Mouse (Mus musculus) CD4-positive naive resting alpha-beta T cell, adult 76 days (primary cell): Measurements from ENCODE around the gene Srp68. TPM values are rescaled to one million over a fixed set of nuclear protein-coding genes. Genes with fewer than 3 reads are reported as not detected.

Experiments
- total RNA-seq: library from RNA; stranded (reverse); gene quantifications from one replicate; pipeline ENCODE4 v1.2.4, GENCODE M21; 2023

Gene Srp68
- 63.1 TPM for total RNA-seq

DNA sequence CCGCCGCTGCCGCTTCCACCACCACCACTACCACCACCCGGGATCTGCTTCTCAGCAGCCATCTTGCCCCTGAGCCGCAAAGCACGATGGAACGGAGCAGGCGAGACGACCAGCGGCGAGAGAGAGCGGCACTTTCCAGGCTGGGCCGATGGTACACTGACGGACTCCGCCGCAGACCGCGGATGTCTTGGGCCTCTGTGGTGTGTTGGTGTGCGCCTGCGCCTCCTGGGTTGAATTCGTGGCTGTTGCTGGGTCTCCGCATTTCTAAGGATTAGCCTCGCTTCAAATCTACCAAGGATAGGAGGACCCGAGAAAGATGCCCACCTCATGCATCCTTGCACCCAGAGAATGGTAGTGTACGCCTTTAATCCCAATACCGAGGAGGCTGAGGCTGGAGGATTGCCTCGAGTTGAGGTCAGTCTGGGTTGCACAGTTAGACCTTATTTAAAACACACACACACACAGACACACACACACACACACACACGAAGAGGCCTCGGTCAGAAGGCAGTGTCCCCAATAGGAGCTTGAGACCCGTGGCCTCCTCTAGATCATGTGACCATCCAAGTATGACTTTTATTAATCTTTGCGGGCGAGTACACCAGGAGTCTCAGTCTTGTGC lies at the start of gene Srp68:
TSS of gene Srp68 (minus strand) at position 173 of the 622 bp plus-strand sequence.

DNA sequence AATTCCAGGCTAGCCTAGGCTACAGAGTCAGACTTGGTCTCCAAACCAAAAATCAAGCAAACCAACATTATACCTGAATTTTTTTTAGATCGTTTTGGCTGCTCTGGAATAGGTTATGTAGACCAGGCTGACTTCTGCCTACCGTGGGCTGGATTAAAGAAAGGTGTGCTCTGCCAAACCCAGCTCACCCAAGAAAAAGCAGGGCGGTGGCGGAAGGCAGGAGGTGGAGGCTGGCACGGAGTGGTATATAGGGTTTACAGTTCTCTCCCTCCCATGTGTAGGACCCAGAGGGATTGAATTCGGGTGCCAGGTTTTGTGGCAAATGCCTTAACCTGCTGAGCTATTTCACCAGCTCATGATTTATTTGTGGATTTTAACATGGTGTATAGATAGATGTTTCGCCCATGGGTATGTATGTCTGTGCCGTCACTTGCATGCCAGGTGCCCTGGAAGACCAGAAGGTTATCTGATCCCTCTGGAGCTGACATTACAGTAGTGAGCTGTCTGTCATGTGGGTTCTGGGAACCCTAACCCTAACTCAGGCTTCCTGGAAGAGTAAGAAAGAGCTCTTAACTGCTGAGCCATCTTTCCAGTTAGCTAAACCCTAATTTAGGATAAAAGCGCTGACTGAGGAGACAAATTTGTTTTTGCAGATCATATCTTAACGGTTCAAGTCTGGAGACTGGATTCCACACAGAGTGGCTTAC lies 33.2 kb upstream of the Srp68 start, which contains the start of gene Exoc7:
TSS of gene Exoc7 (minus strand) at position 215 of the 707 bp plus-strand sequence.

DNA sequence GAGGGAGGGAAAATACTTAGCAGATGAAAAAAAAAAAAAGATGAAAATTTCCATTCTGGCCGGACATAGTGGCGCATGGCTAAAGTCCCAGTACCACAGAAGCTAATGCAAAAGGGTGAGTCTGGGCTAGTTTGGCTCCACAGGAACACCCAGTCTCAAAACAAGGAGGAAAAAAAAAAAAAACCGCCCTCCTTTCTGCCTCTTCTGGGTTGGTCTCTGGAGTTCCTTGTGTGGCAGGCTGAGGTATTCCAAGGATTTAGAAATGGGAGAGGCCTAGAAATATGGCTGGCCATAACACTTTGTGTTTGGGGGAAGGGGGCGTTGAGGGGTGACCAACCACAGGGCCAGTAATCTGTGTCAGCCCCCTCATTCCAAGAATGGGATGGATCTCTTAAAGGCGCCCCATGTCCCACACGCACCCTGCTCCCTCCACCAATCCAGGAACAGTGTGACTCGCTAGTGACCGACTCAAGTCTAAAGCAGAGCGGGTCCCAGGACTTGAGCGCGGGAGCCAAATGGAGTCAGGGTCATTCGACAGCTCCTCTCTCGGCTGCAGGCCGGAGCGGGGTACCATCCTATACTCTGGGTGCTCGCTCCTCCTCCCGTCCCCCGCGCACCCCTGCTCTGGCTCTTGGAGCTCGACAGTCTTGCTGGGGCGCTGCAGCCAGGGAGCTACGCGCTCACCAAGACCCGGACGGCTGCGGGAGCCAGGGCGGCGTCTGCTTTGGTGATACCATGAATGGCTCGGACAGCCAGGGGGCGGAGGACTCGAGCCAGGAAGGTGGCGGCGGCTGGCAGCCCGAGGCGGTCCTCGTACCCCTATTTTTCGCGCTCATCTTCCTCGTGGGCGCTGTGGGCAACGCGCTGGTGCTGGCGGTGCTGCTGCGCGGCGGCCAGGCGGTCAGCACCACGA lies 7.0 kb upstream of the Srp68 start, which contains the start of gene Galr2:
TSS of gene Galr2 (plus strand) at position 189 of the 913 bp plus-strand sequence.

DNA sequence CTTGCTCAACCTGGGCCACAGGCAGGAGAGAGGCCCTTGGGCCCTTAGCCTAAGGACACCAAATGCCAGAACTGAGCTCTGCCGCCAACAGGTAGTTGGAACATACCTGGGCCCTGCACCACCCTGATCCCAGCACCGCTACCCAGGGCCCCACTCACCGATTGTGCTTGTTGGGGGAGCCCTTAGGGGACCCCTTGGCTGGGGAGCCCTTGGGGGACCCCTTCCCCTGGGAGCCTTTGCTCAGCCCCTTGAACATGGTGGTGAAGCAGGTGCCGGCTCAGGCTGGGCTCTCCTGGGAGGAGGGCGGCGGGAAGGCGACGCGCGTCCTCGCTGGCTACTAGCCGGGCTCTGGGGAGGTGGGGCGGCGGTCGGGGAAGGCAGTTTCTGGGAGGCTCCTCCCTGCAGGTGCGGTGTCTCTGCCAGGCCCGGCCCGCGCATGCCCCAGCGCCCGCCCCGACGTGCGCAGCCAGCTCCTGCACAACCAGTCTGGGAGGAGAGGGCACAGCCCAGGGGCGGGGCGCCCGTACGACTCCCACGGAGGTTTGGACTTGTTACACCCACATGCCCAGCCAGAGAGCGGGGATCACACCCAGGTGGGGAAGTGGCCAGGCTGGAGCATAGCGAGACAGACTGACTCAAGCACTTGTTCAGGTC lies 36.1 kb downstream of the Srp68 start, which contains the start of gene Evpl:
TSS of gene Evpl (minus strand) at position 336 of the 654 bp plus-strand sequence.

DNA sequence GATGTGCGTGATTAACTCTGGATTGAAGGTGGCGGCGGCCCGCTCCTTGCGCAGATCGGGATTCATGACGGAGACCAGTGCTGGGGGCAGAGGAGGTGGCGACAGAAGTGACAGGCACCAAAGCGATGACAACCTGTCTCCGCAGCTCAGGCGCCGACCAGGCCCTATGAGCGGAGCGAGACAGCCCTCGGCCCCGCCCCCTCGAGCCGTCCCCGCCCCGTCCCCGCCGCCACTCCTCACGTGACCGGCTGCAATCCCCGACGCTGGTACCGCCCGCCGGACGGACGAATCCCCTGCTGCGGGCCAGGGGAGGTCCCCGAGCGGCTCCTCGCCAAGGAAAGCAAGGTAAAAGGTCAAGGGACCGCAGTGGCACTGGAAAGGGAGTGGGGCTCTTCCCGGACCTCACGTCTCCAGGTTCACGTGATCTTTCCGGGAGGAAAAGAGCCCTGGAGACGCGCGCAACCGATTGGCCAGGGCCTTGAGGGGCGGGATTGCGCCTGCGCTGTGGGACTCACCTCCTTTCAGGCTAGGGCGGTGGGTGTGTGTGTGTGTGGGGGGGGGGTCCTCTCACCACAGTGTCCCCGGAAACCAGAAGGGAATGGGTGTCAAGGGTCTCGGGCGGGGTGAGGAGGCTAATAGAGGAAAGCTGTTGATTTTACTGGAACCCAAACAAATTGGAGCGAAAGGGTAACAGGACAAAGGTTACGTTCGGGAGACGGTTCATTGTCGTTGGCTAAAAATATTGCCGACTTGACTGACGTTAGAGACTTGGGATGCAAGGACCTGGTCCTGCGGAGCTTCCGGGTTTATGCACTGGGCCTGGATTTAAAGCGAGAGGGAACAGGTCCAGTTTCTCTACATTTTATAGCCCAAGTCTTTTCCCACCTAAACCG lies 75.1 kb downstream of the Srp68 start, which contains the start of the genes Ten1 and Acox1:
TSS of gene Ten1 (plus strand) at position 217 of the 893 bp plus-strand sequence.
TSS of gene Acox1 (minus strand) at position 407 of the 893 bp plus-strand sequence.

Other genes with a start within 250 kb of the Srp68 start
- gene H3f3b, start 246.3 kb downstream of the Srp68 start, total RNA-seq: 1,542 TPM
- 62.9 TPM for gene Unk, start 243.9 kb downstream of the Srp68 start, total RNA-seq
- 71.6 TPM for gene Unc13d, start 196.3 kb downstream of the Srp68 start, total RNA-seq
- gene Wbp2, start 187.2 kb downstream of the Srp68 start, total RNA-seq: 192 TPM
- 0.73 TPM for gene Trim47, start 147.0 kb downstream of the Srp68 start, total RNA-seq
- gene Trim65, start 143.1 kb downstream of the Srp68 start, total RNA-seq: 30.5 TPM
- gene Mrpl38, start 135.3 kb downstream of the Srp68 start, total RNA-seq: 49.6 TPM
- 19.2 TPM for gene Fbf1, start 106.1 kb downstream of the Srp68 start, total RNA-seq
- 31.4 TPM for gene Ten1, start 75.4 kb downstream of the Srp68 start, total RNA-seq
- 40.6 TPM for gene Acox1, start 75.2 kb downstream of the Srp68 start, total RNA-seq
- gene Evpl, start 36.1 kb downstream of the Srp68 start, total RNA-seq: 0.35 TPM
- not detected for gene Galr2, start 6.7 kb upstream of the Srp68 start, total RNA-seq
- 46.1 TPM for gene Exoc7, start 33.0 kb upstream of the Srp68 start, total RNA-seq
- gene Foxj1, start 61.2 kb upstream of the Srp68 start, total RNA-seq: 0.29 TPM
- 13.9 TPM for gene Rnf157, start 138.8 kb upstream of the Srp68 start, total RNA-seq
- gene Ubald2, start 159.9 kb upstream of the Srp68 start, total RNA-seq: 149 TPM
- 0.73 TPM for gene Qrich2, start 192.0 kb upstream of the Srp68 start, total RNA-seq
- gene Prpsap1, start 220.0 kb upstream of the Srp68 start, total RNA-seq: 63.7 TPM